Mouse (Mus musculus) hindbrain, embryonic 14.5 days (tissue): Measurements from ENCODE around the gene Mcl1. TPM values are rescaled to one million over a fixed set of nuclear protein-coding genes. Genes with fewer than 3 reads are reported as not detected.

Source experiments
- ATAC-seq: fragments of 200-750 bp; cut with Nextera tagmentation; 2 replicates; pipeline ENCODE4 v1.8.0; 2017; ENCODE audit warnings: moderate number of reproducible peaks, mild to moderate bottlenecking, moderate TSS enrichment, moderate library complexity; ENCODE audit not compliant: low FRiP score
- DNase-seq: peaks from one replicate; pipeline ENCODE4 v3.0.0-alpha.2; 2015; ENCODE audit warnings: low spot score
- H3K27ac ChIP-seq: fragments of 300-500 bp; sonication (generic); 2 replicates; pipeline ENCODE4 v1.5.1; 2014; ENCODE audit warnings: mild to moderate bottlenecking, moderate library complexity
- H3K27me3 ChIP-seq: fragments of 300-500 bp; sonication (generic); 2 replicates; pipeline ENCODE4 v1.6.1; 2014; ENCODE audit warnings: mild to moderate bottlenecking, low read length, mixed read lengths; ENCODE audit not compliant: control insufficient read depth, insufficient read depth
- H3K36me3 ChIP-seq: fragments of 300-500 bp; sonication (generic); replicated peaks from 2 replicates; pipeline ENCODE4 v1.6.1; 2014; ENCODE audit not compliant: control insufficient read depth, insufficient read depth
- H3K4me1 ChIP-seq: fragments of 300-500 bp; sonication (generic); replicated peaks from 2 replicates; pipeline ENCODE4 v1.6.1; 2014; ENCODE audit warnings: antibody characterized with exemption, low read length, mixed read lengths; ENCODE audit not compliant: control insufficient read depth, insufficient read depth
- H3K4me2 ChIP-seq: fragments of 300-500 bp; sonication (generic); replicated peaks from 2 replicates; pipeline ENCODE4 v1.6.1; 2014; ENCODE audit warnings: mild to moderate bottlenecking, moderate library complexity
- H3K4me3 ChIP-seq: fragments of 300-500 bp; sonication (generic); replicated peaks from 2 replicates; pipeline ENCODE4 v1.5.1; 2014; ENCODE audit warnings: mild to moderate bottlenecking, low read length
- H3K9ac ChIP-seq: fragments of 300-500 bp; sonication (generic); 2 replicates; pipeline ENCODE4 v1.6.1; 2014
- H3K9me3 ChIP-seq: fragments of 300-500 bp; sonication (generic); 2 replicates; pipeline ENCODE4 v1.6.1; 2016; ENCODE audit warnings: low read length; ENCODE audit not compliant: control insufficient read depth
- WGBS: fragments of 180-500 bp; shearing (Covaris S2); extraction: QIAGEN DNeasy Blood & Tissue Kit; methylation state at CpG from one replicate; pipeline ENCODE4 v1.1.7; 2014; 5-methylcytosine and 5-hydroxymethylcytosine counted together
- polyA plus RNA-seq: library from polyadenylated mRNA; unstranded; fragments of >200 nt; fragmentation: Nextera tagmentation; extraction: Ambion mirVana; gene quantifications from 2 replicates; pipeline ENCODE4 v1.2.1, GENCODE M21; 2014

Mcl1 gene
- polyA plus RNA-seq, 1 experiment from 2014 or later, result 60.3 TPM

GRCm38 (mm10) chr3:95645313-95646235 lies 13.0 kb upstream of the Mcl1 start:
- no peak for DNase-seq
- H3K27ac ChIP-seq, result no peak overlapping the region
- ATAC-seq, result no peak
- no peaks in the 10 kb centered on the region for H3K9me3 ChIP-seq
- 77% methylated on average over 10 of the region's 10 CpGs for WGBS
- no peak overlapping the region for H3K4me3 ChIP-seq
- H3K4me1 ChIP-seq, result no peaks in the 10 kb centered on the region
- H3K9ac ChIP-seq, result no peak overlapping the region
- no peak overlapping the region for H3K4me2 ChIP-seq
- no peaks in the 10 kb centered on the region for H3K27me3 ChIP-seq
- H3K36me3 ChIP-seq, result no peaks in the 10 kb centered on the region

GRCm38 (mm10) chr3:95648016-95648415 lies 10.6 kb upstream of the Mcl1 start:
- H3K9ac ChIP-seq, result no peak overlapping the region
- no peak overlapping the region for H3K4me3 ChIP-seq
- H3K9me3 ChIP-seq, result no peaks in the 10 kb centered on the region
- H3K4me1 ChIP-seq, result no peaks in the 10 kb centered on the region
- no peaks in the 10 kb centered on the region for H3K36me3 ChIP-seq
- 94% methylated on average over 5 of the region's 5 CpGs for WGBS
- no peak overlapping the region for H3K27ac ChIP-seq
- ATAC-seq (no peak), DNase-seq (no peak)
- H3K27me3 ChIP-seq, result no peaks in the 10 kb centered on the region
- H3K4me2 ChIP-seq, result no peak overlapping the region

DNA sequence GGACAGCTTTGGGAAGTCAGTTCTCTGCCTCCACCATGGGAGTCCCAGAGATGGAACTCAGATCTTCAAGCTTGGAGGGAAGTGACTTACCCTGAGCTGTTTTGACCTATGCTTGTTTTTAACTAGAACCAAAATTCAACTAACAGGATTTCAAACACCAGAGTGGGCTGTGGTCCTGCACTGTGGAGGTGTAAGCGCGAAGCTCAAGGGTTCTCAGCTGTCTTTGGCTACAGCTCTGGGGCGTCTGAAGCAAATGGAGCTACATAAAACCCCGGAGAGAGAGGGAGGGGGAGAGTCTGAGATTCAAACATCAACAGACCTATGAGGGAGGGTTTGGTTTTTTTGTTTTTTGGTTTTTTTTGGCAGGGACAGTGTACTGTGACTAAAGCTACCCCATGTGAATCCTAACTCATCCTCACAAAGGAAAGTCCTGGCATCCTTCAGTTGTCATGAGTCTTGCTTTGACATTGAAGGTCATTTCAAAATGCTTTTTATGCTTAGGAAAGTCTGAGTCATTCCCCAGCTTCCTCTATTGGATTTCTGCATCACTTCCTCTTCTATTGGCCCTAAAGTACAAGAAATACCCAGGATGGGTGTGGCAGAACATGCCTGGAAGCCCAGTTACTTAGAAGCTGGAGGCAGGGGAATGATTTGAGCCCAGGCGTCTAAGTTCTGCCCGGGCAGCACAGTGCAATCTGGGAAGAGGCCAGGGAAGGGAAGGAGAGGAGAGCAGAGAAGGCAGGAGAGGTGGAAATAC lies 8.1 kb upstream of the Mcl1 start:
- no peaks in the 10 kb centered on the region for H3K9me3 ChIP-seq
- no peak overlapping the region for H3K4me3 ChIP-seq
- H3K4me2 ChIP-seq, result no peak overlapping the region
- DNase-seq (no peak), ATAC-seq (no peak)
- H3K36me3 ChIP-seq, result no peaks in the 10 kb centered on the region
- 0 out of 2 replicates have a peak overlapping the region, but pooled peaks have one; percentile 47 for H3K27ac ChIP-seq
- no peaks in the 10 kb centered on the region for H3K27me3 ChIP-seq
- H3K9ac ChIP-seq, result no peak overlapping the region
- 0 out of 2 replicates have a peak, but pooled peaks cover 5% of the 10 kb centered on the region for H3K4me1 ChIP-seq
- WGBS, result 87% methylated on average over 6 of the region's 6 CpGs

- H3K4me2 ChIP-seq, result no peak overlapping the region
- H3K9me3 ChIP-seq, result no peaks in the 10 kb centered on the region
- H3K36me3 ChIP-seq, result no peaks in the 10 kb centered on the region
- H3K4me3 ChIP-seq, result no peak overlapping the region
- no peak for DNase-seq
- no peaks in the 10 kb centered on the region for H3K27me3 ChIP-seq
- WGBS, result 92% methylated on average over 3 of the region's 3 CpGs
- no peak for ATAC-seq
- 0 out of 2 replicates have a peak, but pooled peaks cover 5% of the 10 kb centered on the region for H3K4me1 ChIP-seq
- no peak overlapping the region for H3K9ac ChIP-seq
- H3K27ac ChIP-seq, result 0 out of 2 replicates have a peak overlapping the region, but pooled peaks have one; percentile 47
These were observed 7.6 kb upstream of the Mcl1 start for GRCm38 (mm10) chr3:95651033-95651373.

DNA sequence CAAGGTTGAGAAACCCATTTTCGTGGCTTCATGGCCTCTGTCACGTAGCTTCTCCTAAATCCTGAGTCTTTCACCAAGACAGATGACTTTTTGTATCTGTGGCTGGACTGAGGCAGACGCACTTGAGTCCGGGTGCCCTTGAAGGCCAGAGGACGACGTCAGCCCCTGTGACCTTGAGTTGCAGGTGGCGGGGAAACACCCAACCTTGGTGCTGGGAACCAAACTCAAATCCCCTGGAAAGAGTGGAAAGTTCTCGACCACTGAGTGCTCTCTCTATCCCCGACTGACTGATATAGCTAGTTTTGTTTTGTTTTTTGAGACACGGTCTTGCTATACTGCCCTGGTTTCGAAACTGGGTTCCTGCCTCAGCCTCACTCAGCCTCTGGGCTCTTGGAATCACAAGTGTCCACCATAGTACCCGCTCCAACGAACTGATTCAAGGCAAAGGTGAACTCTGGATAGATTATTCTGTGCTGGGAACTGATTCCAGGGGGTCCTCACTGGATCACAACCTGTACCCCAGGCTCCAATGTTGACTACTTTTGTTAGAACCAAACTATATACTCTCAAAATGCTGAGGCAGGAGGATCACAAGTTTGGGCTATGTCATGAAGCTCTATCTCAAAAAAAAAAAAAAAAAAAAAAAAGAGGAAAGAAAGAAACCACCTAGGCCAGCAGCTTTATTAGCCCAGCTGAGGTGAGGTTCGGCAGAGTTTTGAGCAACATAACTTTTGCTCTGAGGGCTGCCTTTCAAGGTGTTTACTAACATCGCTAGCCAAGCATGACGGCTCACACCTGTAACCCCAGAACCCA lies 7.0 kb upstream of the Mcl1 start:
- H3K27me3 ChIP-seq, result no peaks in the 10 kb centered on the region
- H3K36me3 ChIP-seq, result no peaks in the 10 kb centered on the region
- H3K9ac ChIP-seq, result no peak overlapping the region
- 92% methylated on average over 16 of the region's 16 CpGs for WGBS
- H3K4me2 ChIP-seq, result no peak overlapping the region
- H3K27ac ChIP-seq, result no peak overlapping the region
- no peaks in the 10 kb centered on the region for H3K9me3 ChIP-seq
- DNase-seq, result no peak
- 0 out of 2 replicates have a peak, but pooled peaks cover 5% of the 10 kb centered on the region for H3K4me1 ChIP-seq
- no peak overlapping the region for H3K4me3 ChIP-seq
- no peak for ATAC-seq

- H3K4me3 ChIP-seq, result no peak overlapping the region
- no peak overlapping the region for H3K9ac ChIP-seq
- H3K27ac ChIP-seq, result no peak overlapping the region
- H3K9me3 ChIP-seq, result no peaks in the 10 kb centered on the region
- ATAC-seq, result no peak
- H3K4me1 ChIP-seq, result 0 out of 2 replicates have a peak, but pooled peaks cover 5% of the 10 kb centered on the region
- H3K36me3 ChIP-seq, result no peaks in the 10 kb centered on the region
- no peak overlapping the region for H3K4me2 ChIP-seq
- no peaks in the 10 kb centered on the region for H3K27me3 ChIP-seq
- WGBS, result 59% methylated on average over 7 of the region's 7 CpGs
- DNase-seq, result no peak
These were observed 6.3 kb upstream of the Mcl1 start for GRCm38 (mm10) chr3:95652204-95652811.

DNA sequence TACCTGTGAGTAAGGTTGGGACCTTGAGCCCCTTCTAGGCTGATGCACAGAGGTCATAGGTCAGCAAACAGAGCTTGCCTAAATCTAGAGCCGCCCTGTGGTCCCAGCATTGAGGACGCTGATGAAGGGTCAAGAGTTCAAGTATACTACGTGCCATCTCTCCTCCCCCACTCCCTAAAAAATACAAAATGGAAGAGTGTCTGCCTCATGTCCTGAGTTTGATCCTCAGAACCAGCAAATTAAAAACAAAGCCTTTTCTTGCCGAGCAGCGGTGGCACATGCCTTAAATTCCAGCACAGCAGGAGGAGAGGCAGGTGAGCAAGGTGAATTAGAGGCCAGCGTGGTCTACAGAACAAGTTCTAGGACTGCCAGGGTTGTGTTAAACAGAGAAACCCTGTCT lies 5.7 kb upstream of the Mcl1 start:
- H3K9ac ChIP-seq, result no peak overlapping the region
- H3K36me3 ChIP-seq, result no peaks in the 10 kb centered on the region
- 0 out of 2 replicates have a peak, but pooled peaks cover 7% of the 10 kb centered on the region for H3K4me1 ChIP-seq
- WGBS, result 20% methylated on average over 6 of the region's 6 CpGs
- H3K9me3 ChIP-seq, result no peaks in the 10 kb centered on the region
- H3K4me3 ChIP-seq, result no peak overlapping the region
- DNase-seq (no peak), ATAC-seq (no peak)
- H3K27me3 ChIP-seq, result no peaks in the 10 kb centered on the region
- H3K4me2 ChIP-seq, result no peak overlapping the region
- no peak overlapping the region for H3K27ac ChIP-seq

DNA sequence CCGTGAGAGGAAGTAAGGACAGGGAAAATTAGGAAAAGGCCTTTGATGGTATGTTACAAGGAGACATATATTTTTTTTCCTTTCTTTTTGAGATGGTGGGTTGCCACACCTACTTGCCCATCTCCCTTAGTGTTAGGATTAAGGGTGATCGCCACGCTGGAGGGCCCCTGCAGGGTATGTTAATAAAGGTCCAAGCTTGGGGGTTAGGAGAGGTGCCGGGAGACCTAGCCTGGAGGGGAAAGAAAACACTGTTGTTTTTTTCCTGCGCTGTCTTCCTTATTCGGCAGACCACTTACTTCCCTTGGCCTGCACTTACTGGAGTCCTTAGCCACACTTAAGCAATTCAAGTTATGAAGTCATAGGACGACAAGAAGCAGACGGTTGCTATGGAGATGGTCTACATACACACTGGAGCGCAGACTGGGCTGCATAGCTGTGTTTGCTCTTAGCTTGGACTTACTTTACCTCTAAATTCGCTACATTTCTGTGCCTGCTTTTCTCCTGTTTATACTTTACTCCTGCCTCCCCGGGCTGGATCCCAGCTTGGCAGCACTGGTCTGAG lies 5.0 kb upstream of the Mcl1 start:
- H3K9ac ChIP-seq, result no peak overlapping the region
- no peak overlapping the region for H3K27ac ChIP-seq
- no peaks in the 10 kb centered on the region for H3K36me3 ChIP-seq
- DNase-seq (no peak), ATAC-seq (no peak)
- H3K27me3 ChIP-seq, result no peaks in the 10 kb centered on the region
- H3K4me1 ChIP-seq, result 0 out of 2 replicates have a peak, but pooled peaks cover 8% of the 10 kb centered on the region
- no peak overlapping the region for H3K4me2 ChIP-seq
- no peak overlapping the region for H3K4me3 ChIP-seq
- 21% methylated on average over 11 of the region's 11 CpGs for WGBS
- no peaks in the 10 kb centered on the region for H3K9me3 ChIP-seq
